Mouse (Mus musculus): ENCODE results near the gene Ccdc158. TPM values are rescaled to one million over a fixed set of nuclear protein-coding genes. Genes with fewer than 3 reads are reported as not detected.
A peak's percentile ranks its signal among the peaks of the same experiment; 100 is the strongest.

Gene Ccdc158
- total and polyA plus RNA-seq, 2 experiments from 2014 or later: 0.45 TPM; not detected in 1

- H3K4me1 ChIP-seq (ENCODE audit: control insufficient read depth, insufficient read depth): no peaks in the 10 kb centered on the region
- no peaks in the 10 kb centered on the region for H3K27me3 ChIP-seq (ENCODE audit: control insufficient read depth, insufficient read depth, low read length)
- WGBS: 46% methylated on average over 7 of the region's 7 CpGs
- 0 out of 2 replicates have a peak overlapping the region, but pooled peaks have one; percentile 15 for H3K27ac ChIP-seq (ENCODE audit: low read depth)
- no peak for DNase-seq (ENCODE audit: low spot score)
- H3K36me3 ChIP-seq (replicated peaks; ENCODE audit: control insufficient read depth, insufficient read depth, low read length): no peaks in the 10 kb centered on the region
- H3K9ac ChIP-seq (replicated peaks; ENCODE audit: low read depth, low read length): no peak overlapping the region
- peak; percentile 24; the same call in 1 of the 2 replicates for ATAC-seq (ENCODE audit: insufficient read depth, low read depth)
- TF ChIP-seq EP300 (IDR thresholded peaks at IDR 0.05; ENCODE audit: low read depth) (no peak), CTCF (IDR thresholded peaks at IDR 0.05; ENCODE audit: low read depth) (no peak)
- no peaks in the 10 kb centered on the region for H3K9me3 ChIP-seq (replicated peaks; ENCODE audit: control insufficient read depth, low read length)
- no peak overlapping the region for H3K4me2 ChIP-seq (ENCODE audit: low read depth, low read length)
- no peak overlapping the region for H3K4me3 ChIP-seq (ENCODE audit: low read depth, low read length)
These were observed 32.9 kb upstream of the Ccdc158 start for GRCm38 (mm10) chr5:92707921-92708491.

- ATAC-seq (ENCODE audit: insufficient read depth, low read depth): no peak
- no peaks in the 10 kb centered on the region for H3K36me3 ChIP-seq (replicated peaks; ENCODE audit: control insufficient read depth, insufficient read depth, low read length)
- WGBS: 87% methylated on average over 8 of the region's 8 CpGs
- H3K4me1 ChIP-seq (ENCODE audit: control insufficient read depth, insufficient read depth): peaks cover 5% of the 10 kb centered on the region; the same call in 1 of the 2 replicates
- DNase-seq (ENCODE audit: low spot score): no peak
- H3K9ac ChIP-seq (replicated peaks; ENCODE audit: low read depth, low read length): no peak overlapping the region
- H3K27me3 ChIP-seq (ENCODE audit: control insufficient read depth, insufficient read depth, low read length): no peaks in the 10 kb centered on the region
- no peaks in the 10 kb centered on the region for H3K9me3 ChIP-seq (replicated peaks; ENCODE audit: control insufficient read depth, low read length)
- no peak overlapping the region for H3K4me2 ChIP-seq (ENCODE audit: low read depth, low read length)
- H3K27ac ChIP-seq (ENCODE audit: low read depth): no peak overlapping the region
- TF ChIP-seq CTCF (IDR thresholded peaks at IDR 0.05; ENCODE audit: low read depth) (no peak), EP300 (IDR thresholded peaks at IDR 0.05; ENCODE audit: low read depth) (no peak)
- no peak overlapping the region for H3K4me3 ChIP-seq (ENCODE audit: low read depth, low read length)
These were observed 28.6 kb upstream of the Ccdc158 start for GRCm38 (mm10) chr5:92703671-92704070.

DNA sequence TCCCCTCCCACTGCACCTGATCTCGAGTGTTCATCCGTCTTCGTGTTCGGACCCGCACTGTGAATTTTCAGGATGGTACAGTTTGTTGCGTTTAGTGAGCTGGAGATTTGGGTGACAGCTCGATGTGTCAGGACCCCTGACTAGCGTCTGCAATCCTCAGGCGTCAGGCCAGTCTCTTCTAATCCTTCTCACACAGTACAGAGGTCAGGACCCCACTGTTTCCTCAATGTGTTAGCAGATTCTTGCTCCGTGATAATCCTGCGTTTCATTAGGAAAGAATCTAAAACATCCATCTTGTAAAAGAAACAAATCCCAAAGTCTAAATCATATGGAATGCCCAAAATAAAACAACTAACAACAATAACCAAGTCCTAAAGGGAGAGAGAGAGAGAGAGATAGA lies 26.7 kb upstream of the Ccdc158 start:
- H3K4me1 ChIP-seq (ENCODE audit: control insufficient read depth, insufficient read depth): peaks cover 13% of the 10 kb centered on the region
- ATAC-seq (ENCODE audit: insufficient read depth, low read depth) (no peak), DNase-seq (ENCODE audit: low spot score) (no peak)
- H3K36me3 ChIP-seq (replicated peaks; ENCODE audit: control insufficient read depth, insufficient read depth, low read length): no peaks in the 10 kb centered on the region
- H3K27me3 ChIP-seq (ENCODE audit: control insufficient read depth, insufficient read depth, low read length): no peaks in the 10 kb centered on the region
- TF ChIP-seq EP300 (IDR thresholded peaks at IDR 0.05; ENCODE audit: low read depth) (no peak), CTCF (IDR thresholded peaks at IDR 0.05; ENCODE audit: low read depth) (no peak)
- 45% methylated on average over 11 of the region's 11 CpGs for WGBS
- H3K9ac ChIP-seq (replicated peaks; ENCODE audit: low read depth, low read length): no peak overlapping the region
- no peak overlapping the region for H3K4me2 ChIP-seq (ENCODE audit: low read depth, low read length)
- H3K9me3 ChIP-seq (replicated peaks; ENCODE audit: control insufficient read depth, low read length): no peaks in the 10 kb centered on the region
- H3K4me3 ChIP-seq (ENCODE audit: low read depth, low read length): no peak overlapping the region
- no peak overlapping the region for H3K27ac ChIP-seq (ENCODE audit: low read depth)

- ATAC-seq (ENCODE audit: insufficient read depth, low read depth) (no peak), DNase-seq (ENCODE audit: low spot score) (no peak)
- no peaks in the 10 kb centered on the region for H3K27me3 ChIP-seq (ENCODE audit: control insufficient read depth, insufficient read depth, low read length)
- H3K9ac ChIP-seq (replicated peaks; ENCODE audit: low read depth, low read length): no peak overlapping the region
- H3K36me3 ChIP-seq (replicated peaks; ENCODE audit: control insufficient read depth, insufficient read depth, low read length): no peaks in the 10 kb centered on the region
- peaks cover 28% of the 10 kb centered on the region for H3K4me1 ChIP-seq (ENCODE audit: control insufficient read depth, insufficient read depth)
- H3K4me2 ChIP-seq (ENCODE audit: low read depth, low read length): peak overlapping the region; percentile 56
- no peak overlapping the region for H3K27ac ChIP-seq (ENCODE audit: low read depth)
- peak overlapping the region; percentile 28 for H3K4me3 ChIP-seq (ENCODE audit: low read depth, low read length)
- no peaks in the 10 kb centered on the region for H3K9me3 ChIP-seq (replicated peaks; ENCODE audit: control insufficient read depth, low read length)
- 21% methylated on average over 17 of the region's 17 CpGs for WGBS
- TF ChIP-seq CTCF (IDR thresholded peaks at IDR 0.05; ENCODE audit: low read depth): no peak
- no peak for TF ChIP-seq EP300 (IDR thresholded peaks at IDR 0.05; ENCODE audit: low read depth)
These were observed 23.9 kb upstream of the Ccdc158 start for GRCm38 (mm10) chr5:92698837-92699529.

DNA sequence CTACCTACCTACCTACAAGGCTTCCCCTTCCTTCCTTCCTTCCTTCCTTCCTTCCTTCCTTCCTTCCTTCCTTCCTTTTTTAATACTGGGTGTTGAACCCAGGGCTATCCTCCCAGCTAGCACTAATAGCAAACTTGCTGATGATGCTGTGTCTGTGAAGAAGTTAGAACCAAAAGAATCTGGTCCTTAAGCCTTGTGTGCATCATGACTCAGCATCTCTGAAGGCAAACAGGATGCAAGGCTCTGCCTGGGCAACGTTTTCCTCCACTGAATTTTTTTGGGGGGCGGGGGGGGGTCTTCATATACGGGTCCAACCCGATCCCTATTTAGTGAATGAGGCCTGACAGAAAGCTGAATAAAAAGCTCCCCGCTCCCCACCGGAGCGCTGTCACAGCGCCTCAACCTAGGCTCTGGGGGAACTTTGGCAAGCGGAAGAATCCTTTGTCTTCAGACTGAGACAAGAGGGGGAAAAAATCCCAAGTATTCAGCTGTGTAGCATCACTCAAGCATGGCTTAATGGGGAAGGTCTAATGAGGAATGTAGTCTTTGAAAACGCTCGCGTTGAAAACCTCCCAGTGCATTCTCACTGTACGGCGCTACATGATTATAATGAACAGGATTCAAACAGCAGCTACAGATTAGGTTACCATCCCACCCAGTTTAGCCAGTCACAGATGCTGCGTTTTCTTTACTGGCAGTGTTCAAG lies 23.2 kb upstream of the Ccdc158 start:
- Histone ChIP-seq H3K27ac (ENCODE audit: low read depth) (no peak overlapping the region), H3K27me3 (ENCODE audit: control insufficient read depth, insufficient read depth, low read length) (no peaks in the 10 kb centered on the region), H3K9ac (replicated peaks; ENCODE audit: low read depth, low read length) (no peak overlapping the region), H3K9me3 (replicated peaks; ENCODE audit: control insufficient read depth, low read length) (no peaks in the 10 kb centered on the region), H3K4me3 (ENCODE audit: low read depth, low read length) (peak overlapping the region; percentile 28), H3K4me2 (ENCODE audit: low read depth, low read length) (peak overlapping the region; percentile 56), H3K4me1 (ENCODE audit: control insufficient read depth, insufficient read depth) (peaks cover 28% of the 10 kb centered on the region), H3K36me3 (replicated peaks; ENCODE audit: control insufficient read depth, insufficient read depth, low read length) (no peaks in the 10 kb centered on the region)
- ATAC-seq (ENCODE audit: insufficient read depth, low read depth) (peak; percentile 32; the same call in 1 of the 2 replicates), DNase-seq (ENCODE audit: low spot score) (no peak)
- WGBS: 2% methylated on average over 15 of the region's 15 CpGs
- no peak for TF ChIP-seq EP300 (IDR thresholded peaks at IDR 0.05; ENCODE audit: low read depth)
- no peak for TF ChIP-seq CTCF (IDR thresholded peaks at IDR 0.05; ENCODE audit: low read depth)

Data from heart, postnatal 0 days (tissue).